Mouse (Mus musculus): ENCODE data around the gene Tbc1d15. TPM values are rescaled to one million over a fixed set of nuclear protein-coding genes. Genes with fewer than 3 reads are reported as not detected.

The Tbc1d15 gene
- polyA plus RNA-seq, 1 experiment, result 14.2 TPM

- DNase-seq (ENCODE audit: low read depth), result no peak
Measured at GRCm38 (mm10) chr10:115160289-115160688, 91.0 kb downstream of the Tbc1d15 start.

Other genes with a start within 250 kb of the Tbc1d15 start
- gene Tph2, start 66.4 kb downstream of the Tbc1d15 start, polyA plus RNA-seq (2012; rRNA removed), result 0.04 and 0.43 TPM in 2 replicates
- 15.3 and 17.8 TPM in 2 replicates for gene Rab21, start 64.1 kb upstream of the Tbc1d15 start, polyA plus RNA-seq (2012; rRNA removed)
- gene Tmem19, start 111.0 kb upstream of the Tbc1d15 start, polyA plus RNA-seq (2012; rRNA removed), result 16.6 and 21.0 TPM in 2 replicates
- 4.3 and 5.6 TPM in 2 replicates for gene Thap2, start 133.0 kb upstream of the Tbc1d15 start, polyA plus RNA-seq (2012; rRNA removed)
- 26.4 and 30.7 TPM in 2 replicates for gene Zfc3h1, start 133.5 kb upstream of the Tbc1d15 start, polyA plus RNA-seq (2012; rRNA removed)

Data from gonadal fat pad, adult 2 months (tissue).